8 mouse cellular contexts compared by ENCODE assay signal in the genomic region with DNA sequence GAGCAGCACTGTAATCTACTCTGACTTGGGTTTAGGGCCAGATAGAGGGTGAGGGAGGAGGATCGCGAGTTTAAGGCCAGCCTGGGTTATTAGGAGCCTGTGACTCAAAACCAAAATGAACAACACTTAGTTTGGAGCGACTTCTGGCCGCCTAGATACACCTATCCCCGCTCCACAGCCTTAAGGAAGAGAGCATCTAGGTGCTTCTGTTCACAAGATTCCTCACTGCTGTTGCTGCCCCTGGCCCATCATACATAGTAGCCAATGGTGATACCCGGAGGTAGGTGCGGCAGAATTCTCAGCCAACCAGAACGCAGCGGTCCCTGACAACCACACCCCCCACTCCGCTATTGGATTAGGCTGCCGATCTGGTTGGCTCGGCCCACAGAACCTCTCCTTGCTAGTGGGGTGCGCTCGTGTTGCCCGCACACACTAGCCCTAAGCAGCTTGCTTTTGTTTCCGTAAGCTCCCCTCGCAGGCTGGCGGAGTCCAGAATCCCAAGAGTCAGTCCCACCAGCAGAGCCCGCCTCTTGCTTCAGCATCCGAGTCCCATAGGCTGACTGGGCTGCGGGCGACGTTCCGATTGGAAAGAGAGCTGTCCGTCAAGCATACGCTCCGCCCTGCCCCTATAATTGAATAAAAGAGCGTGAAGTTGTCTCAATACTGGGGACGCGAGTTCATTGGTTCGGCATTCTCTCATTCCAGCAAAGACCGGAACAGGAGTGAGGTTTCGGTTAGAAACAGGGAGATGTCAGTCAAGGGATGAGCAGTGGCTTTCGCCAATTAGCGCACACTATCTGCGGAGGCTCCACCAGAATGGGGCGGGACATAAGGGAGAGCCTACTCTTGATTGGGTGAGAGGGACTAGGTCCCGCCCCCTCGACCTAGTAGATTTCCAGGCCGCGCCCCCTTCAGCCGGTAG. TPM values are rescaled to one million over a fixed set of nuclear protein-coding genes. Genes with fewer than 3 reads are reported as not detected.
DNase-seq lines count a peak whose midpoint lies in the region; ATAC-seq lines count a peak whose summit lies in the region.

Mon1b (plus strand) TSS at position 918 of the 922 bp plus-strand sequence.

- WGBS in lung, embryonic 16.5 days = under 1% methylated on average over 42 of the region's 42 CpGs

- H3K4me3 ChIP-seq in lung, embryonic 16.5 days (ENCODE audit: low read length) = peak within 1 kb of the TSS; percentile 76

- peak within 1 kb of the TSS; percentile 98 for H3K27ac ChIP-seq in lung, embryonic 16.5 days (ENCODE audit: low read length)

- H3K36me3 ChIP-seq in lung, embryonic 16.5 days (ENCODE audit: control insufficient read depth, insufficient read depth, low read length) = peaks cover 11% of the 10 kb centered on the region

- H3K9ac ChIP-seq in lung, embryonic 16.5 days (ENCODE audit: low read length) = peak within 1 kb of the TSS; percentile 82

- H3K9me3 ChIP-seq in lung, embryonic 16.5 days (ENCODE audit: control insufficient read depth, low read length) = no peaks in the 10 kb centered on the region

- peak; percentile 84 to 85 for ATAC-seq in hematopoietic stem cell, adult 5-6 weeks (replicated peaks in 1 of 2; ENCODE audit: insufficient read depth in 1 of 2, low FRiP score in 2 of 2, low TSS enrichment in 1 of 2, low read depth in 1 of 2, poor library complexity in 2 of 2, severe bottlenecking in 2 of 2)
- ATAC-seq in lung, embryonic 16.5 days (ENCODE audit: low read depth) = peak; percentile 98

- no peaks in the 10 kb centered on the region for H3K27me3 ChIP-seq in lung, embryonic 16.5 days (ENCODE audit: control insufficient read depth, insufficient read depth, low read depth, low read length)

- H3K4me1 ChIP-seq in lung, embryonic 16.5 days (replicated peaks; ENCODE audit: control insufficient read depth, insufficient read depth, low read length) = peaks cover 14% of the 10 kb centered on the region

- DNase-seq in MEL-GATA-1-ER (ENCODE audit: extremely low read depth, low read depth) = peak; percentile 92
- DNase-seq in cerebellum, adult 8-10 months = peak; percentile 100
- peak; percentile 97 for DNase-seq in forelimb bud, embryonic 11.5 days (ENCODE audit: low read depth, low spot score)
- DNase-seq in layer of hippocampus, adult 9-10 months (ENCODE audit: low spot score) = peak; percentile 98
- DNase-seq in ovary, postnatal 10 days (ENCODE audit: low spot score) = peak; percentile 90
- peak; percentile 93 to 96 for DNase-seq in thymus, postnatal 10 days (ENCODE audit: low spot score in 2 of 2)

- H3K4me2 ChIP-seq in lung, embryonic 16.5 days (ENCODE audit: low read depth, low read length) = peak within 1 kb of the TSS; percentile 96

RNA-seq across cellular contexts. Expression of gene Mon1b, which starts in this region (rescaled TPM):
- total RNA-seq in hematopoietic stem cell, adult 5-6 weeks (2017) = 18.7 and 20.5 TPM in 2 replicates
- 7.5 and 10.2 TPM in 2 replicates for polyA plus RNA-seq in lung, embryonic 16.5 days (2015; fragmentation: Nextera tagmentation; extraction: Ambion mirVana)

Comparison
In these comparisons a context has a peak if more than half of its experiments do, and no peak if none do; other contexts are left out.
1. Peak in every context shown above with its lines: DNase-seq, ATAC-seq, H3K4me3 ChIP-seq and H3K27ac ChIP-seq.